Mouse (Mus musculus) layer of hippocampus, postnatal 25 days (tissue): Measurements from ENCODE around the gene 4921504E06Rik. TPM values are rescaled to one million over a fixed set of nuclear protein-coding genes. Genes with fewer than 3 reads are reported as not detected.
A peak's percentile ranks its signal among the peaks of the same experiment; 100 is the strongest.

ENCODE experiments used
- DNase-seq, 2 experiments: peaks; one replicate each; pipeline ENCODE4 v3.0.0; 2022; ENCODE audit warnings: mixed read lengths in 2 of 2, low spot score in 1 of 2; ENCODE audit errors: extremely low spot score in 1 of 2
- total RNA-seq, 2 experiments: library from RNA; stranded (reverse); gene quantifications; 2 replicates each; pipeline ENCODE4 v1.2.3; 2021

Gene 4921504E06Rik
- total RNA-seq, result not detected

- peak; percentile 54 to 64 for DNase-seq
Observed at GRCm38 (mm10) chr2:19553821-19554592, at the start of gene 4921504E06Rik. 4921504E06Rik (minus strand) TSS chr2:19553914.

GRCm38 (mm10) chr2:19601386-19601925, 47.7 kb upstream of the 4921504E06Rik start:
- DNase-seq, result no peak

GRCm38 (mm10) chr2:19600860-19601259, 47.1 kb upstream of the 4921504E06Rik start:
- no peak for DNase-seq

- DNase-seq, result no peak
Observed at GRCm38 (mm10) chr2:19599801-19600200, 46.1 kb upstream of the 4921504E06Rik start.

- DNase-seq, result no peak
Observed at GRCm38 (mm10) chr2:19596988-19597387, 43.3 kb upstream of the 4921504E06Rik start.

- no peak for DNase-seq
Observed at GRCm38 (mm10) chr2:19596426-19596825, 42.7 kb upstream of the 4921504E06Rik start.

- DNase-seq, result no peak
Observed at GRCm38 (mm10) chr2:19594856-19595255, 41.1 kb upstream of the 4921504E06Rik start.

GRCm38 (mm10) chr2:19579846-19580245, 26.1 kb upstream of the 4921504E06Rik start:
- no peak for DNase-seq

- no peak for DNase-seq
Observed at GRCm38 (mm10) chr2:19579180-19579579, 25.5 kb upstream of the 4921504E06Rik start.

- DNase-seq, result no peak
Observed at GRCm38 (mm10) chr2:19562114-19562829, 8.6 kb upstream of the 4921504E06Rik start.

GRCm38 (mm10) chr2:19560654-19561053, 6.9 kb upstream of the 4921504E06Rik start:
- DNase-seq, result no peak

- no peak for DNase-seq
Observed at GRCm38 (mm10) chr2:19560071-19560470, 6.4 kb upstream of the 4921504E06Rik start.

- no peak for DNase-seq
Observed at GRCm38 (mm10) chr2:19551396-19551795, 2.3 kb downstream of the 4921504E06Rik start.

GRCm38 (mm10) chr2:19540906-19541305, 12.8 kb downstream of the 4921504E06Rik start:
- no peak for DNase-seq

- no peak for DNase-seq
Observed at GRCm38 (mm10) chr2:19529428-19529827, 24.3 kb downstream of the 4921504E06Rik start.

- peak in 1 of 2 experiments; percentile 60 for DNase-seq
Observed at GRCm38 (mm10) chr2:19528797-19529196, 24.9 kb downstream of the 4921504E06Rik start.

- no peak for DNase-seq
Observed at GRCm38 (mm10) chr2:19524071-19524470, 29.6 kb downstream of the 4921504E06Rik start.

- DNase-seq, result peak; percentile 11 to 36
Observed at GRCm38 (mm10) chr2:19521662-19522061, 32.1 kb downstream of the 4921504E06Rik start.

GRCm38 (mm10) chr2:19520617-19521016, 33.1 kb downstream of the 4921504E06Rik start:
- DNase-seq, result no peak

GRCm38 (mm10) chr2:19519768-19520167, 33.9 kb downstream of the 4921504E06Rik start:
- DNase-seq, result peak; percentile 42 to 73

GRCm38 (mm10) chr2:19517952-19518351, 35.8 kb downstream of the 4921504E06Rik start:
- no peak for DNase-seq
